Mouse (Mus musculus): ENCODE data around the gene Slc1a3.

DNA sequence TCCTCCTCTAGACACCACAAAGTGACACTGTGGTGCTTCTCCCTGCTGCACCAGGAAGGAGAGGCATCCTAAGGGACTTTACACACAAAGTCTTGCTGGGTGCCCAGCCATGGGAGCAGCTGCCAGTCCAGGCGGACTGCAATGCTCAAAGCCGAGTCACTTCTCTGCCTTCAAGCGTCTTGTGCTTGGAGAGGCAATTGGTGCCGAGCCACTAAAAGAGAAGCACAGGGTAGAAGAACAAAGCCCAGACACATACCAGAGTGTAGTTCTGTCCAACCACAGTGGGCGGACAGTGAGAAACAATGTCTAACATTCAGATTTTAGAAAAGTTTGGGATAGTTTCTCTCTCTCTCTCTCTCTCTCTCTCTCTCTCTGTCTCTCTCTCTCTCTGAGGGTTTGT lies 38.0 kb downstream of the Slc1a3 start:
- TF ChIP-seq CTCF (IDR thresholded peaks at IDR 0.05; ENCODE audit: borderline replicate concordance, insufficient read depth, low read length) (no peak), POLR2A (IDR thresholded peaks at IDR 0.05; ENCODE audit: low read depth, low read length) (no peak)
